Mouse (Mus musculus) lung, postnatal 36 days (tissue): ENCODE measurements around the gene Pcgf2.

Source experiments
- DNase-seq: peaks from one replicate; pipeline ENCODE4 v3.0.0; 2022; ENCODE audit warnings: mixed read lengths

Pcgf2 gene

DNA sequence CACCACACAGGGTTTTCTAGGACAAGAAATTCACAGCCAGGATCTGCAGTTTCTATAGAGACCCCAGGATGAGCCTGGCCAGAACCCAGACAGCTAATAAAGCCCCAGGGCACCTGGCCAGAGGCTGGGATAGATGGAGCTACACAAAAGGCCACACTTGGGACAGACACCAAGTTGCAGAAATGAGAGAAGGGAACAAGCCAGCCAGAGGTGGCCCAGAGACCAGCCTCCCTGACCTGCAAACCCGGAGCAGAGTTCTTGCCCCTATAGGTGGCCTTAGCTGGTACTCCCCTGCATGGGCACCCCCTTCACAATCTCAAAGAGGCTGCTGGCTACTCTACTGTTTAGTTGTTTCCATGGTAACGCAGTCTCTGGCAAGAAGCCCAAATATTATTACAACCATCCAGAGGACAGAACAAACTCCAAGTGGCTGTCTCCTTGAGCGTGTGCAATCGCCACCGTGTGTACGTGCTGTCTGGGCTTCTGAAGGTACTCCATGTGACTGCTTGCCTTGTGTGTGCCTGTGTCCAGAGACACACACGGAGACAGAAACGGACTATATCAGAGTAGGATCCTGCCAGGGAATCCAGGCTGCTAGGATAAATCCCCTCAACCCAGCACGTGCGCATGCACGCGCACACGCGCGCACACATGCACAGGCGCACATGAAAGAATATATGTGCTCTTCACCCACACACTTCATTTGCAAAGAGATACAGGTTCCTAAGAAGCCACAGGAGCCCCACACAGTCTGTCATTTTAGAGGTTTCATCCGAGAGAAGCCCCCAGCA is 5.2 kb downstream of the Pcgf2 start:
- DNase-seq, result peak; percentile 88

DNA sequence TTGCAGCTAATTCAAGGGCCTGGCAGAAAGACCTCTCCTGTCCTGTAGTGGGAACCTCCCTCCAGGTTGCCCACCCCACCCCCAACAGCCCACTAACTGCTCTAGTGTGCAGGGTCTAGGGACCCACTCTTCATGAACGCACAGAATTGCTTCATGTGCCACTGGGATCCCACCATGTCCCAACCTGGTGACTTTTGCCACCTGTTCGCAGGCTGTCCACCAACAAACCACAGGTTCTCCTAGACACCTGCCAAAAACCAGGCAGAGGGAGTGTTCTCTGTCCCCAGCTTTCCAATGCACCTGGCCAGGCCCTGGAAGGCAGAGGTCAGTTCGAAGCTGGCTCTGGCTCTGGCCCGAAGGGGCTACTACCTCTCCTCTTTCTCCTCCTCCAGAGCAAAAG is 5.9 kb downstream of the Pcgf2 start:
- no peak for DNase-seq

DNA sequence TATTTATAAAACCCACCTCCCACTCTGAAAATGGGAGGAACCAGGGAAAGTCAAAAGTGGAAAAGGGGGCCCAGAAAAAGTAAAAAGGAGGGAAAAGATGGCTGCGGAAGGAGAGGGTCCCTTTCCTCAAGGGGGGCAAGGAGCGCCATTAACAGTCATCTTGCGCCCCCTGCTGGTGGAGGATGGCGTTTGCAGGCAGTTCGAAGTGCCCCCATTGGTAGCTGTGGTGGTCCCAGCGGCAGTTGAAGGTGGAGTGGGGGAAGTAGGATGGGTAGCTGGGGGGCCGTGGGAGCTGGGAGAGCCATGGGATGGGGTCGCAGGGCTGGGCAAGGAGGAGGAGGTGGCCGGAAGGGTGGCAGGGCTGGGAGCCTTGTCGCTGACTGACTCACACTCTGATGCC is 10.4 kb downstream of the Pcgf2 start:
- peak; percentile 69 for DNase-seq

DNA sequence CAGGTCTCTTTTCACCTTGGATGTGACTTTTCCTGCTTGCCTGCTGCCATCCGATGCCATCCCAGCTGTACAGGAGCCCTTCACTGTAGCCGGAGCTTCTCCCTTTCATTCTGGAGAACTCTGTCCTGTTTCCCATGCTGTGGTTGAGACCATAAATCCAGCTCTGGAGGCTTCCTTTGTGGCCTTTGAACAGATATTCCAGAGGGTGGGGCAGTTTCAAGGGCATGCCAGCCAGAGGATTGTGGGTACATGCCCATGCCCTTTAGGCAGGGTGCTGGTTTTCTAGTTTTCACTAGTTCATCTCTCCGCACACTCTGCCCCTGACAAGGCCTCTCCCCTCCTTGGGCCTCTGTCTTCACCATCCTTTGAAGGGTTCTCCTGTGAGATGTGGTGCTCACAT is 13.2 kb downstream of the Pcgf2 start:
- DNase-seq, result no peak

DNA sequence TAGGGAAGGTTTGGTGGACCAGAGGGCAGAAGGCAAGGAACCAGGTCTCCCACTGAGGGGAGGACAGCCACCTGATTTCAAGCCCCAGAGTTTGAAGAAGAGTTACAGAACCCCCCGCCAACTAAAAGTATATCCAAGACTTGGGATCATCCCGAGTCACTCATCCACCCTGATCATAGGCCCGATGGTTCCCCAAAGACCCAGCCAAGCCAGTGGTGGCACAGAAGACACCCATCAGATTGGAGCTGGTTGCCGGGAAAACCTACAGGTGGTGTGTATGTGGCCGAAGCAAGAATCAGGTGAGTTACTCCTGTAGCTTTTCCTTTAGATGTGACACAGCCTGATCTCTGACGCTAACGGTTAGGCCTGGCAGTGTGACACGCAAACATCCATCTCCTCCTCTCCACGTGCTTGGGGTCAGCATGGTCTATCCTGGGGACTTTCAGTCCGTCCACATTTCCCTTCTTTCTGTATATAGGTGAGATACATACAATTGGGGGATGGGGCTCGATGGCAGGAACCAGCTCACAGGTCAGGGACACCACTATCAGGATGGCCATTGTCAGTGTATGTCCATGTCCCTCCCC is 13.9 kb downstream of the Pcgf2 start:
- no peak for DNase-seq

DNA sequence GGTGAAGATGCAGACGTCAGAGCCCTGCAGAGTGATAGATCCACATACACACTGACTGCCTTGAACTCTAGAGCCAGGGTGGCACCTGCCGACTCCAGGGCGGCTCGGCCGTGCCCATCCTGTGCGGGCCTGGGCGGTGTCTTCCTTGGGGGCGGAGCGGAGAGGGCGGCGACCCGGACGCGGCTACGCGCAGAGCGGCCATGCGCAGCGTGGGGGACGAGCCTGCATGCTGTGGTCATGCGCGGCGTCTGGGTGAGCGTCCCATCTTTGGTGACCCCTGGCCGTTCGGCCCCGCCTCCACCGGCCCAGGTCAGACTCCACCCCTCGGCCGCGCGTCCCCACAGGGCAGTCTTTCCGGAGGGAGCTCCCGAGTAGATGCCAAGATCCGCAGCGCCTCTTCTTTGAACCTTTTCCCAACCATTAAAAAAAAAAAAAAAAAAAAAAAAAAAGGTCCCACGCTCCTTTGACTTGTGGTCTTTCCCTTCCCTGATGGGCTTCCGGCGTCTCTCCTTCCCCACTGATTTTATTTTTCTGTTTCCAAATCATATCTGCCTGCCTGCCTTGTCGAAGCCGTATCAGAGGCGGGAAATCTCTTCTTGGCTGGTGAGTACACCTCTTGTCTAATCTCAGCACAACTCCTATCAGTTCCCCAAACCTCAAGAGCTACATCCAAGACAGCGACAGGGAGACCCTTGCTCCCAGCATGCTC is 14.5 kb downstream of the Pcgf2 start, which contains the start of gene Cisd3:
TSS of gene Cisd3 (plus strand) at position 214 of the 709 bp plus-strand sequence.
- peak; percentile 98 for DNase-seq

DNA sequence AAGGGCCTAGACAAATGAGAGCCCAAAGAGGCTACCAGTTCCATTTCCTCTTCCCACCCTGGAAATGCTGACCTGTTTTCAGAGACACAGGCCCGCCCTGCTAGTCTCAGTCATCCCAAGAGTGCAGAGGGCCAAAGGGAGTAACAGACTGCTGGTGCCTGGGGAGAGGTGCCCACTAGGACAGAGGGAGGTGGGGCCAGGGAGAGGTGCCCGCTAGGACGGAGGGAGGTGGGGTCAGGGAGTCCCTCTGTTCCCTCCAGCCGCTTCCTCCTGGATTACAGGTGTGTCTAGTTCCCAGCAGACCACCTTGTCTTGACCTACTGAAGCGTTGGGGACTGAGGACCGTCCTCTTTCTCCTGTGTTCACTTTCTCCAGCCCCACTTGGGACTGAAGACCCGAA is 15.5 kb downstream of the Pcgf2 start:
- DNase-seq, result no peak

DNA sequence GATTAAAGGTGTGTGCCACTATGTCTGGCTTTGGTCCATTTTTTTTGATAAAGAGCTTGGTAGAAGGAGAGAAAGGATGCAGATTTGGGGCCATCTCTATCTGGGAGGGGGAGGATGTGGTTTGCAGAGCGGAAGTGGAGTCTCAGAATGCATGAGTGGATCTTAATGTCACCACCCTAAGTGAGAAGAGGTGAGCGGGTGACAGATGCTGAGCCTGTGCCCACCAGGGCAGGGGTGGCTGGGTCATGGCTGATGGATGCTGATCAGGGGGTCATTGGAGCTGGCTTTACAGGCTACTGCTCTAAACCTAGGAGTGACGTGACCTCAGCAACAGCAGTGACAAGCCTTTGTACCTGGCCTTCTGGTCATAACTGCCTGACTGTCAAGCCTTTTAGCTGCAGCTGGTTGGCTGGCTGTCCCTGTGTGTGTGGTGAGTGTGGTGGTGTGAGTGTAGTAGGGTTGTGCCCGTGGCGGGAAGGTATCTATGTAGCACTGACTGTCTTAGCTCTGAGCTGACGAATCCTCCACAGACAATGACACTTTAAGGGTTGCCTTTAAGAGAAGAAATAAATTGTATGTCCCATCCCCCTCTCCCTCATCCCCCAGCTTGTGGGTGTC is 16.1 kb downstream of the Pcgf2 start:
- no peak for DNase-seq

DNA sequence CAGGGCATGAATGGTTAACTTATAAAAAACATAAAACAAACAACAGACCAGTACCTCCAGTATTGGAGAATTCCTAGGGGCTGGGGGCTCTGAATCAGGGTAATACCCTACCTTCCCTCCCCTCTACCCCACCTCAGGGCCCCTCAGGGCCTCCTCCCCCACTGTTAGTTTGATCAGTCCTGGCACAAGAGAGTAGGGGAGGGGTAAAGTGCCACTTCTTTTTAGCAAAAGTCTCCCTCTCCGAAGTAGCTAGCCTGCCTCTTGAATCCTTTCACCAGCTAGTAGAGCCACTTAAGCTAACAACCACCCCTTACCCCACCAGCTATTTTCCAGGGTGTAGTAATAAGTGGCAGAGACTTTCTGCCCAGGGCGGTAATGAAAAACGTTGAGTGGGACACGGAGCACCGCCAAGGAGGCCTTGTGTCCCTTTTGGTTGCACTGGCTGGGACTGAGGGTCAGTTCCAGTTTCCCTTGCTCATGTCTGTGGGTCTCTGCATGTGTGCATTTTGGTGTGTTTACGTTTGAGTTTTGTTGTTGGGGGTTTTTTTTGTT is 17.7 kb downstream of the Pcgf2 start:
- peak; percentile 80 for DNase-seq

DNA sequence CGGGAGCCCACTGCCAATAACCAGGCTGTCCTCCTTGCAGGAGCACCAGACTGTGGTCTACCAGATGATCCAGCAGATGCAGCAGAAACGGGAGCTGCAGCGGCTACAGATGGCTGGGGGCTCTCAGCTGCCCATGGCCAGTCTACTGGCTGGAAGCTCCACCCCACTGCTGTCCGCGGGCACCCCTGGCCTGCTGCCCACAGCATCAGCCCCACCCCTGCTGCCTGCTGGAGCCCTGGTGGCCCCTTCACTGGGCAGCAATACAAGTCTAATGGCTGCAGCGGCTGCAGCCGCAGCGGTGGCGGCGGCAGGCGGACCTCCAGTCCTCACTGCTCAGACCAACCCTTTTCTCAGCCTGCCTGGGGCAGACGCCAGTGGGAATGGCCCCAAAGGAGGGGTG is 19.9 kb downstream of the Pcgf2 start:
- DNase-seq, result no peak

DNA sequence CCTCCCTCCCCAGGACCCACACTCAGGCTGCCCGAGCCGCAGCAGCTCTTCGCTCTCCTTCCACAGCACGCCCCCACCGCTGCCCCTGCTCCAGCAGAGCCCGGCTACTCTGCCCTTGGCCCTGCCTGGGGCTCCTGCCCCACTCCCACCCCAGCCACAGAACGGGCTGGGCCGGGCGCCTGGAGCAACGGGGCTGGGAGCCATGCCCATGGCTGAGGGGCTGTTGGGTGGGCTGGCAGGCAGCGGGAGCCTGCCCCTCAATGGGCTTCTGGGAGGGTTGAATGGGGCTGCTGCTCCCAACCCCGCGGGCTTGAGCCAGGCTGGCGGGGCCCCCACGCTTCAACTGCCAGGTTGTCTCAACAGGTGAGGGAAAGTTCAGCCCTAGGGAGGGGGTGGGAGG is 22.0 kb downstream of the Pcgf2 start:
- DNase-seq, result no peak

DNA sequence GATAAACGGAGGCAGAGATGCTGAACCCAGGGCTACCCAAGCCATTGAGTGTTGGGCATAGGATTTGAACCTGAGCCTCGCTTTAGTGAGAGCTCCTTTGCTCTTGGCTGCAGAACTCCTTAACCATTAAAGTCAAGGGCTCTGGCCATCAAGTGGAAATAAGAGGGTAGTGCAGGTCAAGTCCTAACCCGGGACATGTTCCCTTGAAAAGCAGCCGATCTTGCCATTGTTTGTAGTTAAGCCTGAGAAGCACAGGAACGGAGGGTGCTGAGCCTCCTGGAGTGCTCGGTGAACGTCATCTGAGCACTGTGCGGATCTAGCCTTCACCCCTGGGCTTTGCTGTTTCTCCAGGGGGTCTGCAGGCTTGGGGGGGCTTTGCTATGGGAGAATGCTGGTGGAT is 22.5 kb downstream of the Pcgf2 start:
- peak; percentile 68 for DNase-seq

DNA sequence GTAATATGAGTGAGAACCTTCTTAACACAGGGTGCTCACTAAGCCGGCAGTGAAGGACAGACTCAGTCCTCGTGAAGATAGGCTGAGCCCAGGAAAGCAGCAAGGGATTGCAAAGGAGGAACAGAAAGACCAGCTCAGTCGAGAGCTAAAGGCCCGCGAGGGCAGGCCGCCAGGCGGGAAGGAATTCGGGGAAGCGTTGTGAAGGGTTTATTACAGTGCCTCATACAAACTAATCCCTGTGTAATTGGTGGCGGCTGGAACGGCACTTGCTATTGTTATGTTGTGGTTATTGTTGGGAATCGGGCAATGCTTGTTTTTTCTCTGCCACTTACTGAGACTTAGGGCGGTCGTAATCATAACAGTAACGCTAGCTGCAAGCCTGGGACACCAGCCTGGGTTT is 22.9 kb downstream of the Pcgf2 start:
- no peak for DNase-seq

DNA sequence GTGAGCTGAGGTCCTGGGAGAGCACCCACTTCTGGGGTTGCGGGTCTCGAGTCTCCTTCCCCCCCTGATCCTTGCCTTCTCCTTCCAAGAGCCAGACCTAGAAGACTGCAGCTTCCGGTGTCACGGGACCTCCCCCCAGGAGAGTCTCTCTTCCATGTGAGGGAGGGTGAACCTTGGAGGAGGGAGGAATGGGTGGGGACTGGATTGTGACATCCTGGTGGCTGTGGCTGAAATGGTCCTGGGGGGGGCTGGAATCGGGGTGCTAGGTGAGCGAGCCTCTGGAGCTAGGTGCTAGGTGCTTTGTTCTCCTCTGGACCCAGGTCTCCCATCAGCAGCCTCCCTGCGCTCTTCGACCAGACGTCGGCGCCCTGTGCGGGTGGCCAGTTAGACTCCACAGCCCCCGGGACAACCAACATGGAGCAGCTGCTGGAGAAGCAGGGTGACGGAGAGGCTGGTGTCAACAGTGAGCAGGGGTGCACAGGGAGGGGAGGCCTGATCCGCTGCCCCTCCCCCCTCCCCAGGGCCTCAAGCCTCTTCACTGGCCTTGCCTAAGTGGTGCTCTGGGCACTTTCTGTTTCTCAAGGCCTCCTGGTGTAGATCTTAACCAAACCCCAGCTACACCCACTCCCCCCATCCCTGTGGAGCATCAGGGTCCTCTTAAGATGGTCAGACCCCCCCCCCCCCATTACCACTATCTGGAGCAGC is 24.1 kb downstream of the Pcgf2 start:
- peak; percentile 61 for DNase-seq

DNA sequence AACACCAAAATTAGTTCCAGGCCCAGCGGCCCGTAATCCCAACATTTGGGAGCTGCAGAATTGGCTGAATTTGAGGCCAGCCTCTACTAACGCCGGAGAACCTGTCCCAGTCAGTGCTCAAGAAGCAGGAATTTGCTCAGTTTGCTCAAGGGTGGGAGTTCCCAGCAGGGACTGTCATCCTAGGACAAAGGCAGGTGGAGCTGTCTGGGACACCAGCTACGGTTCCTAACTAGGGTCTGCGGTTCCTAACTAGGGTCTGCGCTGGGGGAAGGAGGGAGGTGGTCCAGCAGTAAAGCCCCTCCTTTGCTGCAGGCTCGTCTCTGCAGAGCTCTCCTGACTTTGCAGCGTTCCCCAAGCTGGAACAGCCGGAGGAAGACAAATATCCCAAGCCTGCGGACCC is 27.1 kb downstream of the Pcgf2 start:
- DNase-seq, result no peak

DNA sequence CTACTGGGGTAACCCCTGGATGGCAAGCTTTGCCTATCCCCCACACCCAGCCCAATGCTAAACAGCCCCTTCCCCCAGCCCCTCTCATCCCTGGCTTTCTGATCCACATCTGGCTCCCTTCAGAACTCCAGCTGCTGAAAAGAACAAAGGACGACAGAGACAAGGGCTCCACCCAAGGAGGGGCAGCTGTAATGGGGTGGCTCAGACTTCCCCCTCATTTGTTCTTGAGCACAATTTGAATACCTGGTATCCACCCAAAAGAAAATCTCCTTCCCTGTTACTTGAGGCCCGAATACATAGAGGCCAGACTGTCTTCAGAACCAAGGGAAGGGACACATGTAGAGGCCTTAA is 29.1 kb downstream of the Pcgf2 start:
- DNase-seq, result no peak

DNA sequence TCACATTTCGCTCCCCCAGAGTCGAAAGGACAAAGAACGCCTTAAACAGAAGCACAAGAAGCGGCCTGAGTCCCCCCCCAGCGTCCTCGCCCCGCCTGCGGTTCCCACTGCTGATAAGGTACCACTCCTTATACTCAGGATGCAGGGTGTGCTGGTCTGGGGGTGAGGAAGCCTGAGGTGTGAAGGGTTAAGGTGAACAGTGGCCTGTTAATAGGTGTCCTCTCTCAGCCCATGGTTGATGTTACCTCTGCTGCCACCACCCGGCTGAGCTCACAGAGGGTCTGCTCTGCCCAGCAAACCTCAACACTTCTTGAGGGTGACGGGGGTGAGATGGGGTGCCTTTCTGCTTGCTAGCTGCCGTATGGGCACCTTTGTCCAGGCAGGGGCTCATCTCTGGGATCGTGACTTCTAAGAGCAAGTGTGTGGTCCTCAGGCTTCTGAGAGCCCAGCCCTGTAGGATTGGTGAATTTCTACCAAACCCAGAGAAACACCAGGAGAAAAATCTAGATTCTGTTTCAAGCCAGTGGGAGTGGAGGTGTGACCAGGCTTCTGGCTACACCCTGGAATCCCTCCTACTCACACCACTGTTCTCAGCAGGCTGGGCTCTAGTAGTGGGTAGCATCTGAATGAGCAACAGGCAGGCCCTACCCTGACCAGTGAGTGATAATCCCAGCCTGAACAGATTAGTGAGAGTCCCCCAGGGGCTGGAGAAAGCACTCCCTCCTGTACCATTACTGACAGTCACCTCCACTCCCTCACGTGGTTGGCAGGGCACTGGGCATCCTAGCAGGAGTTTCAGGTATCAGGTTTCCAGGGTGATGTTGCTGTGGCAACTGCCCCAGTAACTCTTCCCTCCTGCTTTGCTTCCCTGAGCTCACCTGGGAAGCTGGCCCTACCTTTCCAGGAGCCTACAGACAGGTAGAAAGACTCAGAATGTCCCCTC is 29.8 kb downstream of the Pcgf2 start:
- no peak for DNase-seq

DNA sequence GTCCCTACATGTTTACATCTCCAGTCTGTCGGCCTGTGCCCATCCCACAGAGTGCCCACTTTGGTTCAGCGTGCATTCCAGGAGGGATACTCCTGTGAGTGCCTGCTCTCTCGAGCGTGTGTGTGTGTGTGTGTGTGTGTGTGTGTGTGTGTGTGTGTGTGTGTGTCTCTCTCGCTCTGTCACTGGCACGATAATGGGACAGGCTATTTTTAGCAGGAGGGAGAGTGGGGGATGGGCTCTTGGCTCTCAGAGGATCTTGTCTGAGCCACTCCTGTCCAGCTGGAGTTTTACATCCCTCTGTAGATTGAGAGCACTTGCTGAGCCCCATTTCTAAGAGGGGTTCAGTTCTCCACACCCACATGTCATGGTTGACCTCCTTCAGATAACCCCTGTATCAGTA is 30.5 kb downstream of the Pcgf2 start:
- peak; percentile 75 for DNase-seq

DNA sequence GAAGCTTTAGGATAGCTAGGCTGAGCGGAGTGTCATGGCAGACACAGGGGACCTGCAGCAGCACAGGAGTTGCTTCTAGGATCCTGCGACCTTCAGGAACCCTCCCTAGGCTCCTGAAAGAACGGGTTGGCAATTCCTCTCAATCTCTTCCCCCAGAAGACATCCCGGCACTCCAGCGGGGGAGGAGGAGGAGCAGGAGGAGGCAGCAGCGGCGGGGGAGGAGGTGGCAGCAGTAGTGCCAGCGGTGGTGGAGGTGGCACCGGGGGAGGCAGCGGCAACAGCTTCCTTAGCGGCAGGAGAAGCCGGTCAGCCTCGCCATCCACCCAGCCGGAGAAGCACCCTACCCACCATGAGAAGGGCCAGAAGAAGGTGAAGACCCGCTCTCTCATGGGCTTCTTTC is 31.0 kb downstream of the Pcgf2 start:
- DNase-seq, result no peak

DNA sequence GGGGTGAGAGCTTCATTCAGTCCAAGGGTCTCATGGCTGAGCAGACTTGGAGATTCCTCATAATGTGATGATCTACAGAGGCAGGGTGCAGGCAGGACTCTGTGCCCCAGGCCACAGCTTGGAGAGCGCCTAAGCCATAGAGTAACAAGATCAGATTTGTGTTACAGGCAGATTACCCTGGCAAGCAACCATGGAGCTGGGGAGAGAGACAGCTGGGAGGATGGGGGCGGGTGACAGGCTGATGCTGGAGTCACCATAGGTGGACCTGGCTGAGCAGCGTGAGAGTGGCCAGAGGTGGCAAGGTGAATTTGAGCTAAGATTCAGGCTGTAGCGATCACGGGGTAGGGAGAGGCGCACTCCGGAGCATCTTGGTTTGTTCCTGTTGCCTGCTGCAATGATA is 32.1 kb downstream of the Pcgf2 start:
- DNase-seq, result no peak

DNA sequence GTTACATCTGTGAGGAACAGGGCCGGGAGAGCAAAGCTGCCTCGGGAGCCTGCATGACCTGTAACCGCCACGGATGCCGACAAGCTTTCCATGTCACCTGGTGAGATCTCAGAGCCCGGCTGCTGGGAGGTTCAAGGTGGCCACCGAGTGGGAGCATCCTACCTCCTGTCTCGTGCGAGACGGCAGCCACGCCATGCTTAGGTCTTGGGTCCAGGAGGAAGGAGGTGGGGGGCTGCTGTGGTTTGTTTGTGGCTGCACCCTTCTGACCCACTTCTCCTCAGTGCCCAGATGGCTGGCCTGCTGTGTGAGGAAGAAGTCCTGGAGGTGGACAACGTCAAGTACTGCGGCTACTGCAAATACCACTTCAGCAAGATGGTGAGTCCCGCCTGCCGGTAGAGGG is 33.5 kb downstream of the Pcgf2 start:
- DNase-seq, result no peak

DNA sequence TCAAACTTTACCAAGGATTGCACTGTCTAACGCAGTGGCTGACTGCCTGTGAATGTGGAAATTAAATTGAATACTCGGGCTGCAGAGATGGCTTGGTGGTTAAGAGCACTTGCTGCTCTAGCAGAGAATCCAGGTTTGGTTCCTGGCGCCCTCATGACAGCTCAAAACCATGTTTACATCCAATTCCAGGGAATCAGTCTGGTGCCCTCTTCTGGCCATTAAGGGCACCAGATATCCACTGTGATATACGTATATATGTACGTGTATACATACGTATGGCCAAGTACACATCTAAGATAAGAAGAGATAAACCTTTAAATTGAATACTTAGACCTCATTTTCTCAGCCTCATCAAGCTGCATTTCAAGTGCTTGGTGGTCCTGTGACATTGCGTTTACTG is 34.1 kb downstream of the Pcgf2 start:
- DNase-seq, result no peak
